Mouse (Mus musculus): ENCODE data around the gene Ppa2. TPM values are rescaled to one million over a fixed set of nuclear protein-coding genes. Genes with fewer than 3 reads are reported as not detected.

The Ppa2 gene
- total RNA-seq, 2 experiments from 2014 or later, result 62.3 to 119 TPM

GRCm38 (mm10) chr3:133382147-133382546, 72.2 kb downstream of the Ppa2 start:
- no peak for ATAC-seq (replicated peaks; ENCODE audit: low FRiP score, low TSS enrichment, poor library complexity, severe bottlenecking)

DNA sequence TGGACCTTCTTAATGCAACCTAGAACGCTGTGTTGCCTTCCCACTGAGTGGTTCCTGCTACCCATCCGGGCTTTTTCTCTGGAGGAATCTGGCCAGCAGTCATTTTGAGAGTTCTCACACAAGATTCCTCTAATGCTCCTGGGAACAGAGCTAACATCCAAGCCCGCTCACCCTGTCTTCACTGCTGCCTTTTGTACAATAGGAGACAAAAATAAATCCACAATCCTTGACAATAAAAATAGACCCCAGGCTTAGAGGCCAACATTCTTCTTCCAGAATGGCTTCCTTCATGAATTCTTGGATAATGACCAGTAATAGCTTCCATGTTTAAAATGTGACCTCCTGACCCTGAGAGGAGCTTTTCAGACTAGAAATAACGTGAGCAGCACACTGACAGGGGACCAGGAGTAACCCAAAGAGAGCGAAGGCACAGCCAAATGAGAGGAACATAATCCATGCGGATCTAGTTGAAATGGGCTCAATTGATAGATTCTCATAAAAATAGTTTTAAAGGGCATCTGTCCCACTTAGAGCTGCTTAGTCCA, 74.3 kb downstream of the Ppa2 start:
- ATAC-seq (replicated peaks; ENCODE audit: low FRiP score, low TSS enrichment, poor library complexity, severe bottlenecking), result no peak

DNA sequence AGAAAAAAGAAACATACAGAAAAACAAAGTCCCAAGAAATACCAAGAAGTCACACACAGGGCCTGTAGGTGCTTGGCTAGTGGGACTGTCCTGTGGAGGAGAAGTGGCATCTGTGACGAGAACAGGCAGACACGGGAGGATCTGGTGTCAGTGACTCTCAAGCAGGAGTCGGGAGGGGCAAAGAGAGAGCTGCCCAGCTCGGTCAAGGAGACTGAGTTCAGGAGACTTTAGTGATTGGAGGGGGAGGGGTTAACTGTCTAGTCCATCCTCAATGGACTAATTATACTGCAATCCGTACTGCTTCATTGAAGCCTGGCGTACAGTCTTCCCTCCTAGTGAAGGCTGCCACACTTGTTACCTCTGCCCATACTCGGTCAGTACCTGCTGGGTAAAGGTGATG, 77.4 kb downstream of the Ppa2 start:
- ATAC-seq (replicated peaks; ENCODE audit: low FRiP score, low TSS enrichment, poor library complexity, severe bottlenecking), result no peak

- ATAC-seq (replicated peaks; ENCODE audit: low FRiP score, low TSS enrichment, poor library complexity, severe bottlenecking), result no peak
Measured at GRCm38 (mm10) chr3:133389803-133390387, 80.0 kb downstream of the Ppa2 start.

DNA sequence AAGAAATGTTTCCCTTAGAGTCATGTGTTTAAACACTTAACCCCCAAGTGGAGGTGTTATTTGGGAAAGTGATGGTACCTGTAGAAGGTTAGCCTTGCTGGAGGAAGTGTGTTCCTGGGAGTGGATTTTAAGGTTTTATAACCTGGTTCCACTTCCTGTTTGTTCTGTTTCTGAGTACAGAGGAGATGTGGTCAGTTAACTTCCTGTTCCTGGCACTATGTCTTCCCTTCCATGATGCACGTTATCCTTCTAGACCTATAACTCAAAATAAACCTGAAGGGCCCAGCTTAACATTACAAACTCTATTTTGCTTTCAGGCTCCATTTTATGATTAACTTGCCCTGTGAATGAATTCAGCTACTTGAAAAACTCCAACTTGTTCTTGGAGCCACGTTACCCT, 84.6 kb downstream of the Ppa2 start:
- ATAC-seq (replicated peaks; ENCODE audit: low FRiP score, low TSS enrichment, poor library complexity, severe bottlenecking), result no peak

- ATAC-seq (replicated peaks; ENCODE audit: low FRiP score, low TSS enrichment, poor library complexity, severe bottlenecking), result no peak
Measured at GRCm38 (mm10) chr3:133403849-133404248, 93.9 kb downstream of the Ppa2 start.

DNA sequence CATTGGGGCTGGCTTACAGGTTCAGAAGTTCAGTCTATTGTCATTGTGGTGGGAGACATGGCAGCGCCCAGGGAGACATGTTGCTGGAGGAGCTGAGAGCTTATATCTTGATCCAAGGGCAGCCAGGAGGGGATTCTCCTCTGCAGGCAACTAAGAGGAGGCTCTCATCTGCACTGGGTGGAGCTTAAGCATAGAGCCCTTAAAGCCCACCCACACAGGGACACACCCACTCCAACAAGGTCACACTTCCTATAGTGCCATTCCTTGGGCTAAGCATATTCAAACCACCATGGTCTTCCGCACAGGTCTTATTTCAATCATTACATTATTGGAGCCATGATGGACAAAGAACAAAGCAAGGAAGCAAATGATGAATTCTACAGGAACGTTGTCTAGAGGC, 95.7 kb downstream of the Ppa2 start:
- no peak for ATAC-seq (replicated peaks; ENCODE audit: low FRiP score, low TSS enrichment, poor library complexity, severe bottlenecking)

- 0 out of 2 replicates have a peak, but pooled peaks have one; percentile 68 for ATAC-seq (replicated peaks; ENCODE audit: low FRiP score, low TSS enrichment, poor library complexity, severe bottlenecking)
Measured at GRCm38 (mm10) chr3:133406248-133406647, 96.3 kb downstream of the Ppa2 start.

GRCm38 (mm10) chr3:133411123-133411675, 101.3 kb downstream of the Ppa2 start:
- ATAC-seq (replicated peaks; ENCODE audit: low FRiP score, low TSS enrichment, poor library complexity, severe bottlenecking), result no peak

- ATAC-seq (replicated peaks; ENCODE audit: low FRiP score, low TSS enrichment, poor library complexity, severe bottlenecking), result no peak
Measured at GRCm38 (mm10) chr3:133411768-133412167, 101.9 kb downstream of the Ppa2 start.

DNA sequence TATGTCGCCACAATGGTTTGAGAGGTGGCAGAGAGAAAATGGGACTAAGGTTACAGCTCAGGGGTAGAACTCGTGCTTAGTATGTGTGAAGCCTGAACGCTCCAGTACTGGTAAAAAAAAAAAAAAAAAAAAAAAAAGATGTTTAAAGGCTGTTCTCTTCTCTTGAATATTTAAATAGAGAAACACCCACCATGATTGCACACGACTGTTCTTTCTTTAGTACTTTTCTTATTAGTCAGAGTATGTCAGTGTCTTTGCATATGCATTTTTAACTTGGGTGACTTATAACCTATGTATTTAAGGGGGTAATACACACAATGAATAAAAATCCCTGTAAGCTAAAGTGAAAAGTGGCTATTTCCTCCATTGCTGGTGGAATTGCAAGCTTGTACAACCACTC, 104.8 kb downstream of the Ppa2 start:
- no peak for ATAC-seq (replicated peaks; ENCODE audit: low FRiP score, low TSS enrichment, poor library complexity, severe bottlenecking)

- no peak for ATAC-seq (replicated peaks; ENCODE audit: low FRiP score, low TSS enrichment, poor library complexity, severe bottlenecking)
Measured at GRCm38 (mm10) chr3:133423073-133423472, 113.2 kb downstream of the Ppa2 start.

Other genes starting within 250 kb of the Ppa2 start
- gene Ints12, start 218.3 kb upstream of the Ppa2 start, total RNA-seq (2014; fragmentation: Nextera tagmentation), result 15.2 and 22.1 TPM in 2 replicates
- gene Ints12, start 218.3 kb upstream of the Ppa2 start, total RNA-seq (2017), result 18.0 and 18.9 TPM in 2 replicates
- 24.8 and 38.4 TPM in 2 replicates for gene Gstcd, start 218.1 kb upstream of the Ppa2 start, total RNA-seq (2014; fragmentation: Nextera tagmentation)
- gene Gstcd, start 218.1 kb upstream of the Ppa2 start, total RNA-seq (2017), result 24.9 and 26.4 TPM in 2 replicates
- not detected in 2 replicates for gene Arhgef38, start 75.2 kb upstream of the Ppa2 start, total RNA-seq (2014; fragmentation: Nextera tagmentation)
- gene Arhgef38, start 75.2 kb upstream of the Ppa2 start, total RNA-seq (2017), result not detected in 2 replicates
- 35.1 and 38.7 TPM in 2 replicates for gene Tet2, start 235.0 kb downstream of the Ppa2 start, total RNA-seq (2014; fragmentation: Nextera tagmentation)
- 26.5 and 29.9 TPM in 2 replicates for gene Tet2, start 235.0 kb downstream of the Ppa2 start, total RNA-seq (2017)